ENCODE assay signal across 27 mouse cellular contexts in genomic region chr7:74907391-74907790, GRCm38 (mm10).
DNase-seq lines count a peak whose midpoint lies in the region; ATAC-seq and TF ChIP-seq lines count a peak whose summit lies in the region.
"Had no signal": no experiment of that assay in that cellular context is flagged by ENCODE, and none has a peak within 500 bp of the region (broad histone marks: within the 10 kb centered on the region; RNA-seq: fewer than 3 reads in every experiment).

No protein-coding gene starts in this region.

- no peak for TF ChIP-seq POLR2A in lung, adult 2 months (IDR thresholded peaks at IDR 0.05; ENCODE audit: borderline replicate concordance, extremely low read depth, low read depth, low read length)

- no peak overlapping the region for H3K4me2 ChIP-seq in forebrain, embryonic 14.5 days (ENCODE audit: low read length)
- H3K4me2 ChIP-seq in forebrain, embryonic 15.5 days (replicated peaks) = no peak overlapping the region
- H3K4me2 ChIP-seq in lung, postnatal 0 days (replicated peaks; ENCODE audit: low read depth, low read length) = no peak overlapping the region
- H3K4me2 ChIP-seq in embryonic facial prominence, embryonic 14.5 days (ENCODE audit: low read depth, low read length) = no peak overlapping the region
- H3K4me2 ChIP-seq: embryonic facial prominence, embryonic 12.5 days; heart, embryonic 12.5 days; heart, embryonic 15.5 days; hindbrain, embryonic 13.5 days; intestine, embryonic 15.5 days had no signal

- no peaks in the 10 kb centered on the region for H3K36me3 ChIP-seq in forebrain, embryonic 14.5 days (ENCODE audit: control insufficient read depth, insufficient read depth, low read length)
- no peaks in the 10 kb centered on the region for H3K36me3 ChIP-seq in forebrain, embryonic 15.5 days
- no peaks in the 10 kb centered on the region for H3K36me3 ChIP-seq in lung, postnatal 0 days (ENCODE audit: insufficient read depth, low read length)
- no peaks in the 10 kb centered on the region for H3K36me3 ChIP-seq in embryonic facial prominence, embryonic 14.5 days (ENCODE audit: control insufficient read depth, insufficient read depth, low read length)
- H3K36me3 ChIP-seq in limb, embryonic 10.5 days = no peaks in the 10 kb centered on the region
- H3K36me3 ChIP-seq: embryonic facial prominence, embryonic 12.5 days; forebrain, embryonic 10.5 days; heart, embryonic 12.5 days; heart, embryonic 15.5 days; hindbrain, embryonic 10.5 days; hindbrain, embryonic 13.5 days; intestine, embryonic 15.5 days had no signal

- no peaks in the 10 kb centered on the region for H3K27me3 ChIP-seq in forebrain, embryonic 14.5 days (replicated peaks; ENCODE audit: control insufficient read depth, insufficient read depth, low read length)
- no peaks in the 10 kb centered on the region for H3K27me3 ChIP-seq in forebrain, embryonic 15.5 days
- no peaks in the 10 kb centered on the region for H3K27me3 ChIP-seq in lung, postnatal 0 days (replicated peaks; ENCODE audit: insufficient read depth, low read length)
- H3K27me3 ChIP-seq in embryonic facial prominence, embryonic 14.5 days (replicated peaks; ENCODE audit: control insufficient read depth, insufficient read depth, low read length) = no peaks in the 10 kb centered on the region
- H3K27me3 ChIP-seq in limb, embryonic 10.5 days (ENCODE audit: low read depth, poor library complexity, severe bottlenecking) = no peaks in the 10 kb centered on the region
- H3K27me3 ChIP-seq: embryonic facial prominence, embryonic 12.5 days; heart, embryonic 12.5 days; heart, embryonic 15.5 days; hindbrain, embryonic 13.5 days; intestine, embryonic 15.5 days had no signal

- no peak for TF ChIP-seq CTCF in lung, postnatal 0 days (IDR thresholded peaks at IDR 0.05)
- no peak for TF ChIP-seq CTCF in lung, adult 2 months (IDR thresholded peaks at IDR 0.05; ENCODE audit: insufficient read depth, low read length)

- H3K9ac ChIP-seq in forebrain, embryonic 14.5 days (ENCODE audit: low read length) = no peak overlapping the region
- no peak overlapping the region for H3K9ac ChIP-seq in forebrain, embryonic 15.5 days (replicated peaks)
- no peak overlapping the region for H3K9ac ChIP-seq in lung, postnatal 0 days (replicated peaks; ENCODE audit: low read depth)
- no peak overlapping the region for H3K9ac ChIP-seq in embryonic facial prominence, embryonic 14.5 days (ENCODE audit: low read depth, low read length)
- H3K9ac ChIP-seq: embryonic facial prominence, embryonic 12.5 days; heart, embryonic 12.5 days; heart, embryonic 15.5 days; hindbrain, embryonic 13.5 days; intestine, embryonic 15.5 days had no signal

- no peak overlapping the region for H3K27ac ChIP-seq in forebrain, embryonic 14.5 days (ENCODE audit: low read depth, low read length)
- no peak overlapping the region for H3K27ac ChIP-seq in forebrain, embryonic 15.5 days (replicated peaks)
- no peak overlapping the region for H3K27ac ChIP-seq in lung, postnatal 0 days (ENCODE audit: low read length)
- no peak overlapping the region for H3K27ac ChIP-seq in embryonic facial prominence, embryonic 14.5 days (replicated peaks; ENCODE audit: low read depth, low read length)
- H3K27ac ChIP-seq in limb, embryonic 10.5 days = no peak overlapping the region
- H3K27ac ChIP-seq: embryonic facial prominence, embryonic 12.5 days; forebrain, embryonic 10.5 days; heart, embryonic 15.5 days; hindbrain, embryonic 10.5 days; hindbrain, embryonic 13.5 days; intestine, embryonic 15.5 days had no signal

- ATAC-seq in forebrain, embryonic 14.5 days = no peak
- no peak for ATAC-seq in forebrain, embryonic 15.5 days (replicated peaks)
- ATAC-seq in lung, postnatal 0 days = no peak
- no peak for ATAC-seq in embryonic facial prominence, embryonic 14.5 days (ENCODE audit: low read depth)
- ATAC-seq: CD4-positive, CD25-positive, alpha-beta regulatory T cell, adult 4 months; forebrain, embryonic 16.5 days; hindbrain, embryonic 16.5 days; intestine, embryonic 15.5 days had no signal

- H3K4me1 ChIP-seq in forebrain, embryonic 14.5 days (ENCODE audit: control insufficient read depth, insufficient read depth, low read length) = no peaks in the 10 kb centered on the region
- H3K4me1 ChIP-seq in forebrain, embryonic 15.5 days = 0 out of 2 replicates have a peak, but pooled peaks cover 3% of the 10 kb centered on the region
- no peaks in the 10 kb centered on the region for H3K4me1 ChIP-seq in lung, postnatal 0 days (ENCODE audit: insufficient read depth, low read depth, low read length)
- no peaks in the 10 kb centered on the region for H3K4me1 ChIP-seq in lung, adult 2 months (ENCODE audit: control insufficient read depth, insufficient read depth, low read length)
- H3K4me1 ChIP-seq in embryonic facial prominence, embryonic 14.5 days (ENCODE audit: control insufficient read depth, insufficient read depth, low read length) = no peaks in the 10 kb centered on the region
- peaks cover 15% of the 10 kb centered on the region for H3K4me1 ChIP-seq in limb, embryonic 10.5 days
- H3K4me1 ChIP-seq: forebrain, embryonic 10.5 days; heart, embryonic 12.5 days; heart, embryonic 15.5 days; hindbrain, embryonic 10.5 days; hindbrain, embryonic 13.5 days; intestine, embryonic 15.5 days had no signal

- DNase-seq in forebrain, embryonic 14.5 days (ENCODE audit: low spot score) = peak; percentile 76
- DNase-seq in lung, postnatal 0 days (ENCODE audit: low spot score) = peak; percentile 6
- DNase-seq in lung, adult 2 months = no peak
- DNase-seq in embryonic facial prominence, embryonic 14.5 days (ENCODE audit: low spot score) = peak; percentile 46
- DNase-seq in limb, embryonic 10.5 days (ENCODE audit: low spot score) = no peak
- DNase-seq: adrenal gland, adult 2 months; adrenal gland, postnatal 14 days; cerebellum, adult 18-20 months; cerebellum, adult 9-10 months; cerebellum, postnatal 14 days; gastrocnemius, postnatal 25 days; heart, adult 18-20 months; heart, postnatal 10 days; heart, postnatal 36 days; kidney, adult 18-20 months had no signal

- no peaks in the 10 kb centered on the region for H3K9me3 ChIP-seq in forebrain, embryonic 14.5 days (replicated peaks; ENCODE audit: control insufficient read depth, low read length)
- H3K9me3 ChIP-seq in forebrain, embryonic 15.5 days = no peaks in the 10 kb centered on the region
- H3K9me3 ChIP-seq in lung, postnatal 0 days (ENCODE audit: low read length) = no peaks in the 10 kb centered on the region
- no peaks in the 10 kb centered on the region for H3K9me3 ChIP-seq in embryonic facial prominence, embryonic 14.5 days (ENCODE audit: control insufficient read depth, low read length)
- no peaks in the 10 kb centered on the region for H3K9me3 ChIP-seq in limb, embryonic 10.5 days (replicated peaks)
- H3K9me3 ChIP-seq: embryonic facial prominence, embryonic 12.5 days; forebrain, embryonic 10.5 days; heart, embryonic 12.5 days; heart, embryonic 15.5 days; hindbrain, embryonic 10.5 days; hindbrain, embryonic 13.5 days; intestine, embryonic 15.5 days had no signal

- WGBS in forebrain, embryonic 14.5 days = 80% methylated on average over 1 of the region's 1 CpGs
- 63% methylated on average over 1 of the region's 1 CpGs for WGBS in forebrain, embryonic 15.5 days
- WGBS in lung, postnatal 0 days = 33% methylated on average over 1 of the region's 1 CpGs
- WGBS in lung, adult 2 months = 29% methylated on average over 1 of the region's 1 CpGs
- 24% methylated on average over 1 of the region's 1 CpGs for WGBS in embryonic facial prominence, embryonic 14.5 days
- 43% methylated on average over 1 of the region's 1 CpGs for WGBS in limb, embryonic 10.5 days

- H3K4me3 ChIP-seq in forebrain, embryonic 14.5 days (ENCODE audit: low read depth, low read length) = no peak overlapping the region
- H3K4me3 ChIP-seq in forebrain, embryonic 15.5 days = no peak overlapping the region
- no peak overlapping the region for H3K4me3 ChIP-seq in lung, postnatal 0 days (ENCODE audit: low read depth, low read length)
- no peak overlapping the region for H3K4me3 ChIP-seq in lung, adult 2 months (replicated peaks; ENCODE audit: extremely low read depth, low read depth, low read length)
- H3K4me3 ChIP-seq in embryonic facial prominence, embryonic 14.5 days (ENCODE audit: low read depth, low read length) = no peak overlapping the region
- no peak overlapping the region for H3K4me3 ChIP-seq in limb, embryonic 10.5 days
- H3K4me3 ChIP-seq: embryonic facial prominence, embryonic 12.5 days; erythroblast, embryonic 14.5 days; forebrain, embryonic 10.5 days; heart, embryonic 12.5 days; heart, embryonic 15.5 days; hindbrain, embryonic 10.5 days; hindbrain, embryonic 13.5 days; intestine, embryonic 15.5 days had no signal

- TF ChIP-seq EP300 in lung, postnatal 0 days (IDR thresholded peaks at IDR 0.05) = no peak

Comparison
In these comparisons a context has a peak if more than half of its experiments do, and no peak if none do; other contexts are left out.
1. DNase-seq: peak in forebrain, embryonic 14.5 days (single experiment), lung, postnatal 0 days (single experiment) and embryonic facial prominence, embryonic 14.5 days (single experiment); none in lung, adult 2 months (single experiment) and limb, embryonic 10.5 days (single experiment).